Mouse (Mus musculus): ENCODE results near the gene Oaz2. TPM values are rescaled to one million over a fixed set of nuclear protein-coding genes. Genes with fewer than 3 reads are reported as not detected.

Oaz2 gene
- polyA plus RNA-seq, 2 experiments: 21.5 to 29.6 TPM

- ATAC-seq (ENCODE audit: insufficient read depth) (no peak), DNase-seq (ENCODE audit: low read depth in 3 of 3, low spot score in 3 of 3) (no peak)
- WGBS (ENCODE audit: insufficient replicate concordance): 47% methylated on average over 2 of the region's 2 CpGs
- Histone ChIP-seq H3K4me1 (replicated peaks; ENCODE audit: control insufficient read depth in 2 of 2, insufficient read depth in 2 of 2, low read length in 1 of 2) (peaks cover 0 to 3% of the 10 kb centered on the region in 2 experiments; a peak in 1 of 4 replicates), H3K4me2 (ENCODE audit: low read depth) (no peak overlapping the region), H3K9ac (replicated peaks) (no peak overlapping the region), H3K36me3 (replicated peaks; ENCODE audit: control insufficient read depth, insufficient read depth, low read depth) (no peaks in the 10 kb centered on the region), H3K9me3 (ENCODE audit: control insufficient read depth, low read length) (no peaks in the 10 kb centered on the region), H3K27ac (no peak overlapping the region), H3K27me3 (ENCODE audit: control insufficient read depth, insufficient read depth, low read length) (peaks cover 24% of the 10 kb centered on the region), H3K4me3 (ENCODE audit: insufficient read depth in 1 of 2, low read depth in 2 of 2, low read length in 2 of 2) (no peak overlapping the region)
- no peak for TF ChIP-seq CTCF (IDR thresholded peaks at IDR 0.05; ENCODE audit: low read depth)
- no peak for TF ChIP-seq EP300 (IDR thresholded peaks at IDR 0.05; ENCODE audit: low read depth)
Measured at GRCm38 (mm10) chr9:65624266-65624665, 43.5 kb upstream of the Oaz2 start.

GRCm38 (mm10) chr9:65629025-65629766 is 38.6 kb upstream of the Oaz2 start, which contains the start of gene Rbpms2:
Rbpms2 (plus strand) TSS chr9:65629648.
- Histone ChIP-seq H3K4me3 (ENCODE audit: insufficient read depth in 1 of 2, low read depth in 2 of 2, low read length in 2 of 2) (peak within 1 kb of the TSS; percentile 53 to 61), H3K36me3 (replicated peaks; ENCODE audit: control insufficient read depth, insufficient read depth, low read depth) (no peaks in the 10 kb centered on the region), H3K9ac (replicated peaks) (no peak within 1 kb of the TSS), H3K9me3 (ENCODE audit: control insufficient read depth, low read length) (no peaks in the 10 kb centered on the region), H3K4me1 (replicated peaks; ENCODE audit: control insufficient read depth in 2 of 2, insufficient read depth in 2 of 2, low read length in 1 of 2) (peaks cover 0 to 2% of the 10 kb centered on the region in 2 experiments; a peak in 1 of 4 replicates), H3K27ac (no peak within 1 kb of the TSS), H3K4me2 (ENCODE audit: low read depth) (peak within 1 kb of the TSS; percentile 70), H3K27me3 (ENCODE audit: control insufficient read depth, insufficient read depth, low read length) (peaks cover 68% of the 10 kb centered on the region)
- 2% methylated on average over 36 of the region's 40 CpGs for WGBS (ENCODE audit: insufficient replicate concordance)
- DNase-seq (ENCODE audit: low read depth in 3 of 3, low spot score in 3 of 3) (no peak), ATAC-seq (ENCODE audit: insufficient read depth) (no peak)
- no peak for TF ChIP-seq EP300 (IDR thresholded peaks at IDR 0.05; ENCODE audit: low read depth)

GRCm38 (mm10) chr9:65629767-65630630 is 37.8 kb upstream of the Oaz2 start:
- Histone ChIP-seq H3K4me2 (ENCODE audit: low read depth) (peak overlapping the region; percentile 70), H3K27ac (no peak overlapping the region), H3K27me3 (ENCODE audit: control insufficient read depth, insufficient read depth, low read length) (peaks cover 68% of the 10 kb centered on the region), H3K36me3 (replicated peaks; ENCODE audit: control insufficient read depth, insufficient read depth, low read depth) (no peaks in the 10 kb centered on the region), H3K9me3 (ENCODE audit: control insufficient read depth, low read length) (no peaks in the 10 kb centered on the region), H3K4me3 (ENCODE audit: insufficient read depth in 1 of 2, low read depth in 2 of 2, low read length in 2 of 2) (peak overlapping the region; percentile 53 to 61), H3K9ac (replicated peaks) (no peak overlapping the region), H3K4me1 (replicated peaks; ENCODE audit: control insufficient read depth in 2 of 2, insufficient read depth in 2 of 2, low read length in 1 of 2) (peaks cover 0 to 2% of the 10 kb centered on the region in 2 experiments; a peak in 1 of 4 replicates)
- WGBS (ENCODE audit: insufficient replicate concordance): under 1% methylated on average over 39 of the region's 83 CpGs
- DNase-seq (ENCODE audit: low read depth in 3 of 3, low spot score in 3 of 3) (no peak), ATAC-seq (ENCODE audit: insufficient read depth) (peak; percentile 83)
- TF ChIP-seq CTCF (IDR thresholded peaks at IDR 0.05; ENCODE audit: low read depth) (no peak), EP300 (IDR thresholded peaks at IDR 0.05; ENCODE audit: low read depth) (no peak)

GRCm38 (mm10) chr9:65630631-65631353 is 37.0 kb upstream of the Oaz2 start:
- WGBS (ENCODE audit: insufficient replicate concordance): under 1% methylated on average over 72 of the region's 78 CpGs
- Histone ChIP-seq H3K9me3 (ENCODE audit: control insufficient read depth, low read length) (no peaks in the 10 kb centered on the region), H3K4me1 (replicated peaks; ENCODE audit: control insufficient read depth in 2 of 2, insufficient read depth in 2 of 2, low read length in 1 of 2) (peaks cover 0 to 2% of the 10 kb centered on the region in 2 experiments; a peak in 1 of 4 replicates), H3K9ac (replicated peaks) (peak overlapping the region; percentile 13; the same call in 1 of the 2 replicates), H3K27ac (no peak overlapping the region), H3K27me3 (ENCODE audit: control insufficient read depth, insufficient read depth, low read length) (peaks cover 68% of the 10 kb centered on the region), H3K4me2 (ENCODE audit: low read depth) (peak overlapping the region; percentile 70), H3K36me3 (replicated peaks; ENCODE audit: control insufficient read depth, insufficient read depth, low read depth) (no peaks in the 10 kb centered on the region), H3K4me3 (ENCODE audit: insufficient read depth in 1 of 2, low read depth in 2 of 2, low read length in 2 of 2) (peak overlapping the region; percentile 53 to 61)
- ATAC-seq (ENCODE audit: insufficient read depth) (peak; percentile 56), DNase-seq (ENCODE audit: low read depth in 3 of 3, low spot score in 3 of 3) (no peak)
- no peak for TF ChIP-seq EP300 (IDR thresholded peaks at IDR 0.05; ENCODE audit: low read depth)
- no peak for TF ChIP-seq CTCF (IDR thresholded peaks at IDR 0.05; ENCODE audit: low read depth)

Measured in liver, embryonic 14.5 days (tissue).